Mouse (Mus musculus) CD4-positive, CD25-positive, alpha-beta regulatory T cell, adult 2 months (primary cell): Measurements from ENCODE around the gene Hyal2.

Experiments used
- DNase-seq: peaks from one replicate; pipeline ENCODE4 v3.0.0-alpha.2; 2012; ENCODE audit warnings: low read depth, low spot score

Gene Hyal2

GRCm38 (mm10) chr9:107611456-107612190 lies 43.9 kb downstream of the Hyal2 start:
- DNase-seq: no peak

GRCm38 (mm10) chr9:107612191-107612944 lies 44.6 kb downstream of the Hyal2 start:
- DNase-seq: peak; percentile 98

GRCm38 (mm10) chr9:107612945-107613569 lies 45.3 kb downstream of the Hyal2 start:
- DNase-seq: no peak

- no peak for DNase-seq
Observed at GRCm38 (mm10) chr9:107615035-107615434, 47.3 kb downstream of the Hyal2 start.

- peak; percentile 43 for DNase-seq
Observed at GRCm38 (mm10) chr9:107617461-107617860, 49.7 kb downstream of the Hyal2 start.

- DNase-seq: no peak
Observed at GRCm38 (mm10) chr9:107618098-107618497, 50.4 kb downstream of the Hyal2 start.

- no peak for DNase-seq
Observed at GRCm38 (mm10) chr9:107618778-107619545, 51.2 kb downstream of the Hyal2 start.

- DNase-seq: no peak
Observed at GRCm38 (mm10) chr9:107619546-107619879, 51.8 kb downstream of the Hyal2 start.

DNA sequence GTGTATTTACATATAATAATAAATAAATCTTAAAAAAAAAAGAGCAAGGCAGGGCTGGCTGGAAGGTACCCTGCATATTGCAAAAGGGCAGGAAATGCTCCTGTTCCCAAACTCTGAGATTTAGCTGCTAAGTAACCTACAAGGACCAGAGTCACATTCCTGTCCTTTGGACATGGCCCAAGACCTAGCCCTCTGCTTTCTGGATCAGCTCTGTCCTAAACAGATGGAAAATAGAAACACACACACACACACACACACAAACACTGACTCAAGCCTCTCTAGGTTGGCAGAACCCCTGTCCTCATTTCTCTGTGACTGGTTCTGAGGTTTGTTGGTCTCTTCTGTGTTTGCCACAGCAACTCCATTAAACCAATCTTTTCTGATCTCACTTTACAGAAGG lies 53.2 kb downstream of the Hyal2 start:
- DNase-seq: no peak
